Mouse (Mus musculus): ENCODE measurements around the gene Ergic1.
A peak's percentile ranks its signal among the peaks of the same experiment; 100 is the strongest.

- TF ChIP-seq CTCF (IDR thresholded peaks at IDR 0.05; ENCODE audit: extremely low read depth, insufficient read length, insufficient replicate concordance, low read depth, low read length) (no peak), POLR2A (IDR thresholded peaks at IDR 0.05; ENCODE audit: low read depth, low read length) (peak; percentile 24; the same call in 1 of the 2 replicates)
These were observed 55.4 kb downstream of the Ergic1 start for GRCm38 (mm10) chr17:26616696-26617095.
